Mouse (Mus musculus) ES-E14 (cell line): ENCODE measurements around the gene Copz1.

Source experiments
- HCFC1 ChIP-seq: IDR thresholded peaks from 2 replicates; pipeline ENCODE4 v1.6.1; 2012; ENCODE audit warnings: low read length, inconsistent platforms, borderline replicate concordance; ENCODE audit not compliant: insufficient read depth
- MAFK ChIP-seq: IDR thresholded peaks from 2 replicates; pipeline ENCODE4 v1.6.1; 2014; ENCODE audit warnings: mild to moderate bottlenecking, low read depth, low read length, inconsistent platforms; ENCODE audit not compliant: insufficient read depth

DNA sequence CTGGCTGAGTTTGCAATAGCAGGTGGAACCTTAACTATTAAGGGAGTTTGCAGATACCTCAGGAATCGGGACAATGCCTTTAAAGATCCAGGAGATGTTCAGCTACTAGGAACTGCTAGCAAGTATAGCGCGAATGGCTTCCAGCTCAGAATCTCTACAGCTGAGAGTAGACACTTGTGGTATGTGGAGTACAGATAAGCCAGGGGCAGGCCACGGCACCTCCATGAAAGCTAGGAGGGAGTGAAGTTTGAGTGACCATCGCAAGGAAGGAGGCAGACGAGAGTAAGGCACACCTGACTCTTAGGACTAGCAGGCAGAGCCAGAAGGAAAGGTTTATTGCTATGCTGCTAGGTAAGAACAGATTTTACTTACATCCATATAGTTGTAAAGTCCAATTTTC, 26.9 kb upstream of the Copz1 start:
- TF ChIP-seq HCFC1 = no peak
- no peak for TF ChIP-seq MAFK
